Mouse (Mus musculus) right cerebral cortex, postnatal 10 days (tissue): Measurements from ENCODE around the gene Rin3.

ENCODE experiments used
- DNase-seq, 2 experiments: peaks; one replicate each; pipeline ENCODE4 v3.0.0; 2021; ENCODE audit warnings: low spot score in 2 of 2

The Rin3 gene

DNA sequence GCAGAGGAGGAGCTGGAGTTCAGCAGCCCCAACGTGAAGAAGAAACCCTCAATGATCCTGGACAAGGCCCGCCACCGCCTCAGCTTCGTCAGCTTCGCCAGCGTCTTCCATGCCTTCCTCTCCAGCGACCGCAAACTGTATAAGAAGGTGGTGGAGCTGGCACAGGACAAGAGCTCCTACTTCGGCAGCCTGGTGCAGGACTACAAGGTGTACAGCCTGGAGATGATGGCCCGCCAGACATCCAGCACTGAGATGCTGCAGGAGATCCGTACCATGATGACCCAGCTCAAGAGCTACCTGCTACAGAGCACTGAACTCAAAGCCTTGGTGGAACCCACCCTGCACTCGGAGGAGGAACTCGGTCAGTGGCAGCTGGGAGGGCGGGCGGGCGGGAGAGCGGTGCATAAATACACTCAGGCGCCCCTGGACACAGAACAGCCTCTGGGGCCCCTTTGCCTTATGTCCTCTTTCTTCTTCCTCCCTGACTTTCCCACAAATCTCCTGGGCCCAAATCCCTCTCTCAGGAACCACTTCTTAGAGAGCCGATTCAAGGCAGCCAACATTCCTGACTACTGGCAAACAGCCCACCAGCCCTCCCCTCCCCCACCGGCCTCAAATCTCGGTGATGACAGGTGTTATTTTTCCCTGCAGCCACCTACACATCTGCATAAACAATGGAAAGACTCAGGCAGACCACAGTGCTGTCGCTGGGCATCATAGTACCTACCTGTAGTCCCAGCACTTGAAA, 86.8 kb downstream of the Rin3 start:
- DNase-seq = no peak

DNA sequence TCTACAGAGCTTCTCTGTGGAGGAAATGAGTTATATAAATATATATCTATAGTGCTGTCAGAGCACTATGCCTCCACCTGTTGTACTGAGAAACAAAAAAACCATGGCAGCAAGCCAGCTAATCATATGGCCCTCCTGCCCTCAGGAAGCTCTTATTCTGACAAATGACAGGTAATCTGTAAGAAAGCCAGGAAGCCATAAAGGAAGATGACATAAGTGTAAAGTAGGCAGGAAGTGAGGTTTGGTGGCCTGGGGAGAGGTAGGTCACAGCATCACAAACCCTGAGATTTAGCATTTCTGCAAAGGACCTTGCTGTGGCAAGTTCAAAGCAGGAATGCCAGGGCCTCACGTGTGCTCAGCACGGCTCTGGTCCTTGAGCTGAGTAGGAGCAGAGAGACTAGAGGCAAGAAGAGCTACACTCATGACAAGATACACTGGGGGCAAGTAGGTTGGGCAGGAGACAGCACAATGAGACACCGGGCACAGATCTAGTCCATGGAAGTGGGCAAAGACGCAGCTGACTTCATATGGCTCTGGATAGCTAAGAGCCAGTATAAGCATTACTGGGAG, 88.2 kb downstream of the Rin3 start:
- no peak for DNase-seq

DNA sequence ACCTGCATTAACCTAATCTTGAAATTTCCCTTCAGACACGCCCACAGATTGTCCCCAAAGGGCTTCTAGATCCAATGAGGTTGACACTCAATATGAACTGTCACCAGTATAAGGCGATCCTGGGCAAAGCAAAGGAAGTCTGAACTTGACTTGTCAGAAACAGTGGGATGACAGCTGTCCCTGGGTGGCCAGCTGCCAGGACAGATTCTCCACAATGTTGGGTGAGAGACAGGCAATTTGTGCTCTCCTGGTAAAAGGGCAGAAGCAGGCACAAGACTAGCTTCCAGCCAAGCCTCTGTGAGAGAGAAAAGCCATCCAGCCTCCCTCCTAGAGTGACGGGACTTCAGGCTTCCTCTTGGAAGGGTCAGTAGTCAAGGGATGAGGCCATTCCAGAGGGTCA, 89.5 kb downstream of the Rin3 start:
- DNase-seq = no peak

DNA sequence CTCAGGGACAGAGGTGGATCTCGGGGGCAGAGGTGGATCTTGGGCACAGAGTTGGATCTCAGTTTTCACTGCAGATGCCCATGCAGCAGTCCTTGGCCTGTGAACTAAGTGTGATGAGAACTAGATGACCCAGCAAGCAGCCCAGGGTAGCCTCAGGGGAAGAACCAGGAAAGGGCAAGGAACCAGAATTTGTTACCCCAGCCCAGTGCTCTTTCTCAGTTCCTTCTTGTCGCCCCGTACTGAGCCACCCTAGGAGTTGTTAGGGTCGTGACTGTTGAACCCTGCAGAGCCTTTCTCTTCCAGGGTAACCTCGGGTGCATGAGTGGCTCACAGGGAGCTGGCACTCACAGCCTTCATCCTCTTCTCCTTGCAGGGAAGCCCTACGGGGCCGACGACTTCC, 99.3 kb downstream of the Rin3 start:
- no peak for DNase-seq

DNA sequence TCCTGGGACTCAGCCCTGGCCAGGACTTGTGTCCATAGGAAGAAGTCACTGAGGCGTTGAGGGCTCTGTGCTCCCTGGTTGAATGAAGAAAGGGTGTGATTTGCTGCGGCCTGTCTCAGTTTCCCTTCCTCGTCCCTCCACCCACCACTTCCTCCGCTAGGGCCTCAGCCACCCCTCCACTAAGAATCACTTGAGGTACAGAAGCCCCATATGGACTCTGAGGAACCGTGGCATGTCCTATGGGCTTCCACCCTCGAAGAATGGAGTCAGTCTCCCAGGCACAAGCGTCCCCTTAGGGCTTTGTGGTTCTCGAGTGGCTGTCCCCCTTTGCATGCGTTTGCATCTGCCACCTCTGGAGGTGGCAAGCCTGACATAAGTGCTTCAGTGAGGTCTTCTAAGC, 100.4 kb downstream of the Rin3 start:
- DNase-seq = no peak

DNA sequence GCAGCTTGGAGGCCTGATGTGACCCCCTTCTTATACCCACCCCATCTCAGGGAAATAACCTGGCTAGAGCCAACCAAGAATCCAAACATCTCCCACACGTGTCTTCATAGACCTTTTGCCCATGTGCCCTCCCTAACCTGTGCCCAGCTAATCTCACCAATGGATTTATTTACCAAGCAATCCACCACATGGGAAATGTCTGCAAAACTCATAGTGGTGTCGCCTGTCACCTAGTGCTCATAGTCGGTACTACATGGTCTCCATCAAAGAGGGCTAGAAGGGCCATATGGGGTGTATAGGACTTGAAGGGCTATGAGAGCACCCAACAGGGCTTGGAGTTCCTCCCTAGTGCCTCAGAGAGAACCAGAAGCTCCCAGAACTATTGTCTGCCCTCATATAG, 102.0 kb downstream of the Rin3 start:
- DNase-seq = peak; percentile 60 to 72

DNA sequence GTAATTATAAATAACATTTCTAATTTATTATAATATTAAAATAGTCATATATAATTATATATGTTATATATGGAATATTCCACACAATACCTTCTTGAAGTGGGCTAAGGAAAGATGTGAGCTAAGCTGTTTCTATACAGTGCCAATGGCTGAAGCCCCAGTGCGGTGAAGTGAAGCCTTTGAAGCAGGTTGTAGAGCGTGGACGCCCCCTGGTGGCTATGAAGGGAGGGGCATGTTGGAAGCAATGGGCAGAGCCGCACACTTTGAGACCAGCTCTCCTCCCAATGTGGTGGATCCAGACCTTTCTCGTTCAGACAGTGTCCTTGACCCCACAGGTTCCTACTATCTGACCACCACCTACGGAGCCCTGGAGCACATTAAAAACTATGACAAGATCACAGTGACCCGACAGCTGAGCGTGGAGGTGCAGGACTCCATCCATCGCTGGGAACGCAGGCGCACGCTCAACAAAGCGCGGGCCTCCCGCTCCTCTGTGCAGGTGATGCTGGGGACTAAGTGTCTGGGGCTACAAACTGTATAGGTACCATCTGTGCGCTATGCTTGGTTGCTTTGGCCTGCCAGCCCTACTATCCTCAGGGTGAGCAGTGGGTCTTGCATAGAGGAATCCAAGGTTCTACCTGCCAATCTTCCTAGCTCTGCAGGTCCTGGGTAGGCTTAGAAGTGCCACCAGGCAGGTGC, 104.5 kb downstream of the Rin3 start:
- DNase-seq = peak; percentile 89 to 94

DNA sequence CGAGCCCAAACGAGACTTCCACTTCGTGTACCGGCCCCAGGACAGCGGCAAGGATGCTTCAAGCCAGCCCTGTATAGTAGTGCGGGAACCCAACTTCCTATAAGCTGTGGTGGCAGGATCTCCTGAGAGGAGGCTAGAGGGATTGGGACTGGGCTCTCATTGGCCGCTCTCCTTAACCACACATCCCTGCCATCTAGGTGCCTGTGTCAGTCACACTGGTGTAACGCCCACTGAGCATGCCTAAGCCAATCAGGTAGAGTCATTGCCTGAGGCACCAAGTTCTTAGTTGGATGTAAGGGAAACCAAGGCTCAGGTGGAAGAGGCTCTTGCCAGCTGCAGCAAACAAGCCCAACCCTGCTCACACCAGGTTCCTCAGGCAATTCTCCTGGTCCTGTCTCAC, 107.2 kb downstream of the Rin3 start:
- peak in 1 of 2 experiments; percentile 45 for DNase-seq

DNA sequence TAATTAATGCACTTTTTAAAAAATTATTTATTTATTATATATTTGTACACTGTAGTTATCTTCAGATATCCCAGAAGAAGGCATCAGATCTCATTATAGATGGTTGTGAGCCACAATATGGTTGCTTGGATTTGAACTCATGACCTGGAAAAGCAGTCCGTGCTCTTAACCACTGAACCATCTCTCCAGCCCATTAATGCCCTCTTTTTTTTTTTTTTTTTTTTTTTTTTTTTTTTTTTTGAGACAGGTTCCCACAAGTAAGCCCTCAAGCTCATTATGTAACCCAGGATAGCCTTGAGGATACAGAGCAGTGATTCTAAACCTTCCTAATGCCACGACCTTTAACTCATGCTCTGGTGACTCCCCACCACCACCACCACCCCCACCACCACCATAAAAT, 108.3 kb downstream of the Rin3 start:
- no peak for DNase-seq

DNA sequence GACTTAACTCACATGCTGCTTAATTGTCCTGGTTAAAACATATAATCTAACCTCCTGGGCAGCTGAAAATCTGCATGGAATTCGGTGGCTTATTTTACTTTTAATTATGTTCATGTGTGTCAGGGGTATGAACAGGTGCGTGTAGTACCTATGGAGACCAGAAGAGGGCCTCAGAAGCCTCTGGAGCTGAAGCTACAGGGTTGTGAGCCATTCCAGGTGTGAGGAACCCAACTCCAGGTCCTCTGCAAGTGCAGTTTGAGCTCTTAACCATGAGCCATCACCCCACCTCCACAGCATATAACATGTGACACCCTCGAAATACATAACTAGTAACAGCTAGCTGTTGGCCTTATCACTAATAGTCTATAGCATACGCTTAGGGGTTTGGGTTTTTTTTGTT, 109.1 kb downstream of the Rin3 start:
- DNase-seq = no peak

DNA sequence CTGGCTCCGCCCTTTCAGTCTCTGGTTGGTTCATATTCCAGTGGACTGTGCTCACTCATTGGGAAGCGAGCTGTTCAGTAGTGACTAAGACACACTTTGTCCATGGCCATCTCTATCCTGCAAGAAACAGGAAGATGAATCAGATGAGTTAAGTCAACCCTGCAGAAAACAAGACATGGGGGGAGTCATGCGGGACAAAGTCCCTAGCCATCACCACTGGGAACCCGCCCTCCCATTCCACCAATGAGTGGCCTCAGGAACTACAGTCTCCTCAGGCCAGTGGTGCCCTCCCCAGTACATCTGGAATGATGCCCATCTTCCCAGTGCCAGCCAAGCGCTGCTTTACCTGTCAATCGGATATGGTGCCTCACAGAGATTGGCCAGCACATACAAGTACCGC, 111.6 kb downstream of the Rin3 start:
- DNase-seq = no peak

DNA sequence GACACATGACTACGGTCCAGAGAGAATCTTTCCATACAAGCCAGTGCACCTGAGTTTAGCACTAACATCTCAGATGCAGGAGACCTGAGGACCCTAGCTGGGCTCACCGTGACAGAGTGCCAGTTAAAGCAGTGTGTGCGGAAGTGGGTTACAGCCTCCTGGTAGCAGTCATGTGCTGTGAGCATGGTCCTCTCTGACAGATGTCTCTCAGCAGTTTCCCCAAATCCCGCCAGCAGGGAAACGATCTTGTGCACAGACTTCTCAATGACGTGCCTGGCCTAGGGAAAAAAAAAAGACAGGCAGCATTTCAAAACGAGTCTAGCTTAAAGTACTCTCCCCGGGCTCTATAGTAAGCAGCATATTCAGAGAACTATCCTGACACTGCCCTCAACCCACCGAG, 112.7 kb downstream of the Rin3 start:
- no peak for DNase-seq

DNA sequence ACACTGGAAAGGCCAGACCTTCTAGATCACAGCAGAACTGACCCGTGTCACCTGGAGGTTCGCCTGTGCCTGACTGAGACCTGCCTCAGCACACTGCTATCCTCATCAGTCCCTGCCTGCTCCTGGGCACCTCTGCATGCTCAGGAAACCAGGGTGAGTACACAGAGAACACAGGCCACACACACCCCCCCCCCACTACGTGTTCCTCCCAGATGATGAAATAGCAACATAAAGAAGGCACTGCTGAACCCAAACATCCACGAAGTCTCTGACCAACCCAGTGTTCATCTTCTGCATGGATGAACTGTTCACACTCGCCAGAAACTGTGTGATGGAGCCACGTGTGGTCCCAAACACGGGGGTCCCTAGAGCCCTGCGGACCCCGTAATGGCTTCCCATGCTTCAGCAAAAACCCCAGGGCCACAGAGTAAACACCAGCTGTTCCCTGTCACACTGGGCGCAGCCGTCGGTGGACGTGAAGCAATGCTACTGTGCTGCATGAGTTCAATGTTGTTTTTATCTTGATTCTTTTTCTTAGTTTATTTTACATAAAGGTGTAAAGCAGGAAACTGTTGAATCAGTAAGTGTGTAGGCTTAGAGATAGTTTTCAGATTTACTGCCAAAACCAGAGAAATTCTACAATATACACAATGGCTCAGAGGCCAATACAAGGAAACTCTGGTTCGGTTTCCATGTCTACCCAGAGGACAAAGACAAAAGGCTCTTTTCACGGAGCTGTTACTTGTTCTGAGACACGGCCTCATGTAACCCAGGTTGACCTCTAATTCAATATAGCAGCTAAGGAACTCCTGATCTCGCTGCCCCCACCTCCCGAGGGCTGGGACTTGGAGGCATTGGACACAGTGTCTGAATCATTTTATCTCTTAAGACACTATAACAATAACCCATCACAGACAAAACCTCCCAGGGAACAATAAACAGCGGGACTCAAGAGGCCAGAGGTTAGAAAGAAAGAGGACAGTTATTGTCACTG, 113.4 kb downstream of the Rin3 start:
- DNase-seq = no peak

DNA sequence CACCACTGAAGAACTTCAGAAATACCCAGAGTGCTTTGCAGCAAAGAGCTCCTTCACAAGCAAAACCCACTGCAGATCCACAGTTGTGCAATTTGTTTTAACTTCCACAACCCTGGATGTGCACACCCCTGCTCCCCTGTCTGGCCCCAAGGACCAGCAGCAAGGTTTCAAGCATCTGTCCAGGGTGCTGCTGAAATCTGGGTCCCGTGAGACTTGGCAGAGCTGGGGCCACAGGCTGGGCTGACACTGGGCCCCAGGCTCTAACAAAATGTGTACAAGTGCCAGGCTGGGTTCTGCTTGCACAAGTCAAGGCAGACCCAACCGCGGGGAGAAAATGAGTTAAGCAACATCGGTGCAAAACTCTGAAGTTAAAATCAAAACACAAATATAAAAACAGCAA, 115.7 kb downstream of the Rin3 start:
- no peak for DNase-seq

DNA sequence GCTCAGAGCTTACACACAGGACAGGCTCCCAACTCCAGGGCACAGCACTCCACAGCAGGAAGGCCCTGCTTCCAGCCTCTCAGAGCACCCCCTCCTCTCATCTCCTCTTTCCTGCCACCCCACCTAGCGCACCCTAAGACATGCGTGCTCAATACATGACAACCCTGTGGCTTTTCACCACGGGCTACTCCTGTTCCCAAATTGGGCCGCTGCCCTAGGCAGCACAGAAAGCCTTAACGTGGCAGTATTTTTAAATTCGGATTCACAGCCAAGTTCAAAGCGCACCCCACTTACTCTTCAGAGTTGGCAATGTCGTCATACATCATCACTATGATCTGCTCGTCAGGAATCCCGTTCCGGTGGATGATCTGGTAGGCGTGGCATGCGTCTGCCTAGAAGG, 130.3 kb downstream of the Rin3 start:
- DNase-seq = no peak

DNA sequence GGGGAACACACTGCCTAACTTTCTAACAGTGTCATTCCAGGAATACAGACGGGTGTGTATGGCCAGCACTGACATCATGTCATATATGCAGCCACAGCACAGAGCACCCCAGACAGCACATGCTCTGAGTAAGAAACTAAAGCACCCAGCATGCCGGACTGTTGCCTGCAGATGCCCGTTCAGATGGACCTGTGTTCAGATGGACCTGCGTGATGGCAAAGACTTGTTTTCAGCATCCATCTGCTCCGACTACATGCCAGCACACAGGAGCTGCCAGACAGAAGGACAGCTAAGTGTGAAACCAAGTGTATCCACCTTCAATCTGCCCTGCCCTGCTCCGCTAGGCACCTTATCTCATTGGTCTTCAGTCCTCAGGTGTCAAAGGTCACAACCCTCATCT, 131.8 kb downstream of the Rin3 start:
- no peak for DNase-seq

DNA sequence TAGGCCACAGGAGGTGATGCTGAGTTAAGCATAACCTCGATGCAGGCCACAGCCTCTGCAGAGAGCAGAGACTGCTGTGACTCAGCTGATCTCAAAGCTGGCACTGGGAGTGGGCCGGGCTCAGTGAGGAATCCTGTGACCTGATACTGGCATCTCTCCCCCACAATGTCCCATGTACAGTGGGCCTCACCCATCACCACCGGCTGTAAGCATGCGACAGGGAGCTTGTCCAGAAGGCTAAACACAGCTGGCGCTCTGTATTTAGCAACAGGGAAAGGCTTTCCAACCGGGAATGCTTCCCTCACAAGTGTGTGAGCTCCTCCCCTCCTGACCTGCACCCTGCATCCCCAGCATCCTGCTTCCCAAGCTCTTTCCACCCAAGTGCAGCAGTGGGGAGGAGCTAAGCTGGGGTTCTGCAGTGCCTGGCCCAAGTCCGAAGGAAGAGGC, 133.6 kb downstream of the Rin3 start:
- peak; percentile 48 to 54 for DNase-seq

DNA sequence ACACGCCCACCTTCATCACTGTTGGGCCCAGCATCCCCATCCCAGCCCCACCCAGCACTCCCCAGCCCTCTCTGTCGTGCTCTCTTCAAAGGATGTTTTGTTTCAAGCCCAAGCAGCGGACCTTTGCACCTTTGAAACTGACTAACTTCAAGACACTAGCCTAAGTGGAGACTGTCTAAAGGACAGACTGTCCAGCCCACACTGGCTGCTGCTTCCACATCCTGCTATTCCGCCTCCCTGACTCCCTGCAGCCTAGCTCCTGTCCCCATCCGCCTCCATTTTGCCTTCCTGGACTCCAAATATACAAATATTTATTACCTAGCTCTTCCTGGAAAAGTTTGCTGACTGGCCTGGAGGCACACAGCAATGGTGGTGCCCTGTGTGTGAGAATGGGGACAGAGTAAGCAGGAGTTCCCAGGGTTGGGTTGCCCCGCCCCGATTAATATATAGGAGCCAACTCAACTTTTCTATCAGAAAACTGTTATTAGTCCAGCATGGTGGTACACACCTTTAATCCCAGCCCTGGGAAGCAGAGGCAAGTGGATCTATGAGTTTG, 134.2 kb downstream of the Rin3 start:
- no peak for DNase-seq

DNA sequence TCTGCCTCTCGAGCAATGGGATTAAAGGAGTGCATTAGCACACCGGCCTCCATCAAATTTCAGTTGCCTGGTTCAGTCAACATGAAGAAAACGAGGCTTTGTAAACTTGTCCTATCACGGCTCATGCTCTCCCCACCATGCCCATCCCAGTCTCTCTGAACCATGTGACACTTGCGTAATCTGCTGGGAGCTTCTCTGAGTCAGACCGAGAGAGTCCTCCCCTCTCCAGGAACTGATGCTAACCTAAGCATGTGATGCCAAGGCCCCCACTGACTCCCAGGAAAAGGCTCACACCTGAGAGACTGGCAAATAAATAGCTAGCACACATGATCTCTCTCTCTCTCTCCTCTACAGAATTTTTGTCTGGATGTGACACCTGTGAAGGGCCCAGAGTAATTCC, 134.9 kb downstream of the Rin3 start:
- DNase-seq = no peak

DNA sequence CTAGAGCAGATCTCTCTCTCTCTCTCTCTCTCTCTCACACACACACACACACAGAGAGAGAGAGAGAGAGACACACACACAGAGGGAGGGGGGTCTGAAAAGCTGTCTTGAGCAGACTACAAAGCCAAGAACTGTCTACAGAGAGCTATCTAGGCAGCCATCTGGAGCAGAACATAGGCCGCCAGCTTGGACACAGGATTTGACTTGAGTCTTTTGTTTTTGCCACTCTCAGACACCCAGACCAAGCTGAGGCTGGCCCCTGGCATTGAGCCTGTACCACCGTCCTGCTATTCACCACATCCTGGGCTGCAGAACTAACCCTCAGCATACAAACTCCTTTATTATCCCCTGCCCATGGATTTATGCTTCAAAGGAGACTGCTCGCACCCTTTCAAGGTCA, 136.7 kb downstream of the Rin3 start:
- peak; percentile 65 to 72 for DNase-seq

DNA sequence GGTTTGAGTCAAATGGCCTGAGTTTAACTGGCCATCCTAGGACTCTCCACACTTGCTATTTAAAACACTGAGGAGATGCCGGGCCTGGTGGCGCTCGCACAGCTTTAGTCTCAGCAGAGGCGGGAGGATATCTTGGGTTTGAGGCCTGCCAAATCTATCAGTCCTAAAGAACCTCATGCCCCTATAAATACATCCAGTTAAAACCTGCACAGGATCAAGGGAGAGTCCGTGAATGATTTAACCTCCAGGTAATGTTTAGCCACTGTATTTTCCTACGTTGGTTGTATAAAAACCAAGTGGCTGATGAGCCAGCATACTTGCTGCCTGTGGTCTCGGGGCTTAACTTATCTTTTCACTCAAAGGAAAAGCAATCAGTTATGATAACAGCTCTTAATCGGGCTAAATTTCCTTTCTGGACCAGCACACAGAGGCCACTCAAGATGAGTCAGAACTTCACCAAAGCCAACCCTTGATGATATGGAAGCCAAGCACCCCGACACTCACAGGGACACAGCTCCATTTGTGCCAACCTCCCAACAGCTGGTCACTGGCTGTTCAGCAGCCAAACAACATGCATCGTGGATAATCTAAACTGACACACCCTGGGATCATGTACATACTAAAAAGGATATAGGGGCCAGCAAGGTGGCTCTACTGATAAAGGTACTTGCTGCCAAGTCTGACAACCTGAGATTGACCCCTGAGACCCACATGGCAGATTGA, 137.5 kb downstream of the Rin3 start:
- DNase-seq = peak in 1 of 2 experiments; percentile 23
